Mouse (Mus musculus) adrenal gland, adult 2 months (tissue): ENCODE data around the gene Gm47289. TPM values are rescaled to one million over a fixed set of nuclear protein-coding genes. Genes with fewer than 3 reads are reported as not detected.

Experiments
- DNase-seq: peaks from one replicate; pipeline ENCODE4 v3.0.0; 2021
- polyA plus RNA-seq: library from polyadenylated mRNA; depleted of rRNA; stranded (reverse); fragments of >200 nt; gene quantifications from 2 replicates; pipeline ENCODE4 v1.2.3, GENCODE M21; 2012; rRNA removed
- total RNA-seq, 2 experiments: library from RNA; stranded (reverse); gene quantifications; 2 replicates each; pipeline ENCODE4 v1.2.3; 2021

The Gm47289 gene
- total and polyA plus RNA-seq, 3 experiments = not detected

- DNase-seq = peak; percentile 21
Observed at GRCm38 (mm10) chr9:119160689-119161088, 1.7 kb downstream of the Gm47289 start.

GRCm38 (mm10) chr9:119164743-119165142, 5.8 kb downstream of the Gm47289 start:
- DNase-seq = no peak

- DNase-seq = peak; percentile 17
Observed at GRCm38 (mm10) chr9:119165548-119165947, 6.6 kb downstream of the Gm47289 start.

- DNase-seq = no peak
Observed at GRCm38 (mm10) chr9:119167608-119168007, 8.6 kb downstream of the Gm47289 start.

GRCm38 (mm10) chr9:119179292-119179691, 20.3 kb downstream of the Gm47289 start:
- DNase-seq = no peak

GRCm38 (mm10) chr9:119181241-119181728, 22.3 kb downstream of the Gm47289 start:
- DNase-seq = no peak

GRCm38 (mm10) chr9:119192202-119192990, 33.4 kb downstream of the Gm47289 start:
- peak; percentile 27 for DNase-seq

- peak; percentile 12 for DNase-seq
Observed at GRCm38 (mm10) chr9:119199151-119199861, 40.3 kb downstream of the Gm47289 start.

GRCm38 (mm10) chr9:119201653-119202052, 42.7 kb downstream of the Gm47289 start:
- no peak for DNase-seq

- DNase-seq = no peak
Observed at GRCm38 (mm10) chr9:119203617-119204016, 44.7 kb downstream of the Gm47289 start.

- DNase-seq = no peak
Observed at GRCm38 (mm10) chr9:119205756-119206155, 46.8 kb downstream of the Gm47289 start.

GRCm38 (mm10) chr9:119206666-119207065, 47.7 kb downstream of the Gm47289 start:
- no peak for DNase-seq

GRCm38 (mm10) chr9:119207113-119207512, 48.2 kb downstream of the Gm47289 start:
- DNase-seq = no peak

- no peak for DNase-seq
Observed at GRCm38 (mm10) chr9:119208998-119209397, 50.0 kb downstream of the Gm47289 start, which contains the start of gene Slc22a13. Gene Slc22a13, minus strand, starts transcription at chr9:119209098.

Other genes with a start within 250 kb of the Gm47289 start
- 10 to 100 TPM; 28.0 to 33.1 TPM for gene Ctdspl, start 232.7 kb upstream of the Gm47289 start, total RNA-seq
- 19.8 and 21.0 TPM in 2 replicates for gene Ctdspl, start 232.7 kb upstream of the Gm47289 start, polyA plus RNA-seq
- 1 to 10 TPM; 1.5 to 2.0 TPM for gene Vill, start 106.4 kb upstream of the Gm47289 start, total RNA-seq
- gene Vill, start 106.4 kb upstream of the Gm47289 start, polyA plus RNA-seq = 3.4 and 4.2 TPM in 2 replicates
- gene Plcd1, start 65.7 kb upstream of the Gm47289 start, total RNA-seq = 10 to 100 TPM in 1 of 2 experiments, 1 to 10 TPM in 1; 4.8 to 20.7 TPM
- gene Plcd1, start 65.7 kb upstream of the Gm47289 start, polyA plus RNA-seq = 16.6 and 17.5 TPM in 2 replicates
- 1 to 10 TPM; 2.0 to 2.2 TPM for gene Dlec1, start 56.7 kb upstream of the Gm47289 start, total RNA-seq
- 1.1 and 1.5 TPM in 2 replicates for gene Dlec1, start 56.7 kb upstream of the Gm47289 start, polyA plus RNA-seq
- gene Acaa1b, start 2.1 kb upstream of the Gm47289 start, total RNA-seq = 10 to 100 TPM in 1 of 2 experiments, 1 to 10 TPM in 1; 9.6 to 15.9 TPM
- 30.9 and 48.8 TPM in 2 replicates for gene Acaa1b, start 2.1 kb upstream of the Gm47289 start, polyA plus RNA-seq
- gene Slc22a13, start 49.9 kb downstream of the Gm47289 start, total RNA-seq = not detected
- 0.06 TPM in 1 of 2 replicates, not detected in the other for gene Slc22a13, start 49.9 kb downstream of the Gm47289 start, polyA plus RNA-seq
- gene Oxsr1, start 163.3 kb downstream of the Gm47289 start, total RNA-seq = 10 to 100 TPM; 32.7 to 33.1 TPM
- 7.2 and 8.2 TPM in 2 replicates for gene Oxsr1, start 163.3 kb downstream of the Gm47289 start, polyA plus RNA-seq
- gene Acaa1a, start 180.5 kb downstream of the Gm47289 start, total RNA-seq = 100 to 1,000 TPM in 1 of 2 experiments, 10 to 100 TPM in 1; 79.6 to 121 TPM
- 607 and 681 TPM in 2 replicates for gene Acaa1a, start 180.5 kb downstream of the Gm47289 start, polyA plus RNA-seq
- gene Myd88, start 182.2 kb downstream of the Gm47289 start, total RNA-seq = 10 to 100 TPM; 26.9 to 34.5 TPM
- gene Myd88, start 182.2 kb downstream of the Gm47289 start, polyA plus RNA-seq = 18.5 and 19.7 TPM in 2 replicates
- 1 to 10 TPM; 1.5 to 1.8 TPM for gene Xylb, start 198.2 kb downstream of the Gm47289 start, total RNA-seq
- gene Xylb, start 198.2 kb downstream of the Gm47289 start, polyA plus RNA-seq = 1.1 and 1.2 TPM in 2 replicates
- under 1 TPM in 1 of 2 experiments, not detected in 1; 0.12 TPM for gene Slc22a14, start 206.4 kb downstream of the Gm47289 start, total RNA-seq
- gene Slc22a14, start 206.4 kb downstream of the Gm47289 start, polyA plus RNA-seq = not detected in 2 replicates
- gene Acvr2b, start 243.0 kb downstream of the Gm47289 start, total RNA-seq = 1 to 10 TPM; 4.4 to 7.9 TPM
- gene Acvr2b, start 243.0 kb downstream of the Gm47289 start, polyA plus RNA-seq = 4.7 and 5.9 TPM in 2 replicates